Mouse (Mus musculus) cerebellum, adult (tissue): Measurements from ENCODE around the gene Hoxd12.

Experiments
- ATAC-seq: cut with Nextera tagmentation; 2 replicates; pipeline ENCODE4 v1.9.2; 2017; ENCODE audit warnings: mild to moderate bottlenecking, moderate library complexity, mixed read lengths; ENCODE audit not compliant: insufficient number of reproducible peaks, low FRiP score, low TSS enrichment

The Hoxd12 gene

GRCm38 (mm10) chr2:74679980-74680379, 5.2 kb downstream of the Hoxd12 start:
- no peak for ATAC-seq

DNA sequence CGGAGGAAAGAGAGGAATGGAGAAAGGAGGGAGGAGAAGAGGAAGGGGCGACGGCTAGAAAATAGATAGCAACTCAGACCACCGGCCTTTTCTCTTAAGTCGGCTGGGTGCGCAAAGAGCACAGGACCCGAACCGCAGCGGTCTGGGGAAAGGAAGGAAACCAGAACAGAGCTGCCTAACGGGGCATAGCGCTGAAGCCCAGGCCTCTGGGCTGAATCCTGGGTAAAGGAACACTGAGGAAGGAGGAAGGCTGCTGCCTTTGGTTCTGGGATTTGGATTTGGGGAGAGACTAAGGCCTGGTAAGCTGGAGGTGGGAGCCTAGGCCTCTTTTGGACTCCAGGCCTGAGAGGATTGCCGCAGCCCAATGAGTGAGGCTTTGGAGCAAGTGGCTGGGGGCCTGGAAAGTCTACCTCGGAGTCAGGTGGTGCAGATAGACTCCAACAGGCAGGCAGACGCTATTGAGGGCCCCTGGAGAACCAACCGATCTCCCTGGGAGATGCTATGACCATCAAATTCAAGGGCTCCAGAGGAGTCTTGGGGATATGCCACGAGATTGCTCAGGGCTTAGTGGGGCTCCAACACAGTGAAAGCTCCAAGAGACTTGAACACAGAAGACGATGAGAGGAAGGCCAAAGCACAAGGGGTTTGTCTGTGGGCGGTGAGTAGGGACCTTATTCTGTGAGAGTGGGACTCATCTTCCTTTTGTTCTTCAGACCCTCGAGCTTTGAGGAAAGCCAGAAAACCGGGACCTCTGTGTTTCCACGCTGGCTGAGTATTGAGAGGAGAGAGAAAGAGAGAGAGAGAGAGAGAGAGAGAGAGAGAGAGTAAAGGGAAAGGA, 6.0 kb downstream of the Hoxd12 start:
- no peak for ATAC-seq

GRCm38 (mm10) chr2:74681594-74682531, 7.0 kb downstream of the Hoxd12 start:
- ATAC-seq: no peak

DNA sequence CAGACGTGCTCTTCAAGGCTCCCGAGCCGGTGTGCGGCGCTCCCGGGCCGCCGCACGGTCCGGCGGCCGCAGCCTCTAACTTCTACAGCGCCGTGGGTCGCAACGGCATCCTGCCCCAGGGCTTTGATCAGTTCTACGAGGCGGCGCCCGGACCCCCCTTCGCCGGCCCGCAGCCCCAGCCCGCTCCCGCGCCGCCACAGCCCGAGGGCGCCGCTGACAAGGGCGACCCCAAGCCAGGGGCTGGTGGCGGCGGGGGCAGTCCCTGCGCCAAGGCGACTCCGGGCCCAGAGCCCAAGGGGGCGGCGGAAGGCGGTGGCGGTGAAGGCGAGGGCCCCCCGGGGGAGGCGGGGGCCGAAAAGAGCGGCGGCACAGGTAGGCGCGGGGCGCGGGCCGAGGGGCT, 8.0 kb downstream of the Hoxd12 start:
- no peak for ATAC-seq

- ATAC-seq: no peak
These were observed 8.7 kb downstream of the Hoxd12 start for GRCm38 (mm10) chr2:74683471-74683951.

- no peak for ATAC-seq
These were observed 9.3 kb downstream of the Hoxd12 start for GRCm38 (mm10) chr2:74684106-74684505.

GRCm38 (mm10) chr2:74685059-74685603, 10.3 kb downstream of the Hoxd12 start:
- no peak for ATAC-seq

DNA sequence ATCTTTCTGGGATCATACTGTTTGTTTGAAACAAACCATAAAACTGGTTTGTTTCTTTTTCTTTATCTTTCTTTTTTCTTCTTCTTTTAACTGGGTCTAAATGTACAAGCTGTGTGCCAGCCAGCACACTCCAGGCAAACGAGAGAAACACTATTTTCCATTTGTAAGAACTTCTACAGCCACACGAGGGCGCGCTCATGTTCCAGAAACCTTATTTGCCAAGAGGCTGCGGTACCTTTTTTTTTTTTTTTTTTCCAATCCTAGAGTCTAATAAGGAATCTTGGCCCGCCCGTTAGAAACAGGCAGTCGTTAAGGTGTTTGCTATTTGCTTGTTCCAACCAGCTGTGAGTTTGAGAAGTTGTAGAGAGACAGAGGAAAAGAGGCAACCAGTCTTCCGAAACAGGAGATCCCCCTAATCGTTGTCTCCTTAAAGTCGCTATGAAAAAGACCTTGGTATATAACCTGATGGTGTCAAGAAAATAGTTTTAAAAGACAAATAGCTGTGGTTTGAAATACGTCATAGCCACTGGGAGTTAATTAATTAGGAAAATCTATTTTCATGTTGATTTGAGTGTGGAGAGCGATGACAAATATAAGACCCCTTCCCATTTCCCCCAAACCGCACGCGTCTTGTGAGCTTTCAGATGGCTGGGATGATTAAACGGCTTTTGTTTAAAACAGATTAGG, 11.6 kb downstream of the Hoxd12 start:
- no peak for ATAC-seq

GRCm38 (mm10) chr2:74686988-74687697, 12.3 kb downstream of the Hoxd12 start:
- ATAC-seq: no peak

GRCm38 (mm10) chr2:74687698-74688555, 13.1 kb downstream of the Hoxd12 start:
- no peak for ATAC-seq

GRCm38 (mm10) chr2:74688795-74689573, 14.2 kb downstream of the Hoxd12 start:
- ATAC-seq: no peak

DNA sequence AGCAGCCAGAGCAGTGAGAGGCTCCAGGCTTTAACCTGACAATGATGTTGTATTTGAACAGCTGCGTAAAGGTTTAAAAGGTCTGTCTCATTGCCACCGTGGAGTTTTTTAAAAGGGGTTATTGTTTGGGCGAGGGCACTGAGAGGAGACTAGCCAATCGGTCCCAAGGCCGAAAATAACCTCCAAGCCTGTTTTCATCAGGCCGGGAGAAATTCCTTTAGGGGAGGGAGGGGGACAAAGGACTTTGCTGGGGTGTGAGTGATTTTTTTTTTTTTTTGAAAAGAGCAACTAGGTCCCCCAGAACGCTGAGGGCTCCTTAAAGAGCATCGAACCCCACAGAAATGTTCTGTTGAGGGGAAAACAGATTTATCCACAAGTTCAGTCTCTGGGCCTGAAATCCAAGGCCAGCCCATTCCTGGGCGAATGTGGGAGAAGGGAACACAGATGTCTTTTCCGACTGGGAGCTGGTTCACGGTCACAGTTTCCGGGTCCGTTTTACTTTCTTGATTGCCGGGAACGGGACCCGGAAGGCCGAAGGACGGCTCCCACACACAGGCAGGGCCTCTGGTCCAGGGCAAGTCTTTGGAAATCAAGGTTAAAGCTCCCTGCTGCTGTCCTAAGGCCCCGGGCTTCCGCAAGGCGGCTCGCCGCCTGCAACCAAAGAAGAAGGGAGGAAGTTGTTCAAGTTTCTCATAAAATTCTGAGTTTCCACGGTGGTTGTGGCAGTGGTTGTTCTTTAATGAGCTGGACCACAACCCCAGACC, 14.9 kb downstream of the Hoxd12 start:
- no peak for ATAC-seq

DNA sequence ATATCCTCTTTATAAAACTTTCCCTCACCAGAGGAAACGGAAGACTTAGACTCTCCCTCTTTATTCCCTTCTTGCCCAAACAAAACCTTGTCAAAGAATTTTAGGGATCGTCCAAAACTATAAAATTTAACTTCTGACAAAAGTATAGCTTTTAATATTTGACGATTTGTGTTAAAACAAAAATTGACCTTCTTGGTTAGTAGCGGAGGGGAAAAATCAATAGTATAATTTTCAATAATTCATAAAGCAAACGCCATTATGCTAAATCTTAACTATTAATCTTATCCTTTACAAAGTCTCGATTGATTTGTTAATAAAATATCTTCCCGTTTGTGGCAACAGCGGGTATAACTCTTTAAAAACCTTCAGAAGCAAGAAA, 15.5 kb downstream of the Hoxd12 start:
- no peak for ATAC-seq

DNA sequence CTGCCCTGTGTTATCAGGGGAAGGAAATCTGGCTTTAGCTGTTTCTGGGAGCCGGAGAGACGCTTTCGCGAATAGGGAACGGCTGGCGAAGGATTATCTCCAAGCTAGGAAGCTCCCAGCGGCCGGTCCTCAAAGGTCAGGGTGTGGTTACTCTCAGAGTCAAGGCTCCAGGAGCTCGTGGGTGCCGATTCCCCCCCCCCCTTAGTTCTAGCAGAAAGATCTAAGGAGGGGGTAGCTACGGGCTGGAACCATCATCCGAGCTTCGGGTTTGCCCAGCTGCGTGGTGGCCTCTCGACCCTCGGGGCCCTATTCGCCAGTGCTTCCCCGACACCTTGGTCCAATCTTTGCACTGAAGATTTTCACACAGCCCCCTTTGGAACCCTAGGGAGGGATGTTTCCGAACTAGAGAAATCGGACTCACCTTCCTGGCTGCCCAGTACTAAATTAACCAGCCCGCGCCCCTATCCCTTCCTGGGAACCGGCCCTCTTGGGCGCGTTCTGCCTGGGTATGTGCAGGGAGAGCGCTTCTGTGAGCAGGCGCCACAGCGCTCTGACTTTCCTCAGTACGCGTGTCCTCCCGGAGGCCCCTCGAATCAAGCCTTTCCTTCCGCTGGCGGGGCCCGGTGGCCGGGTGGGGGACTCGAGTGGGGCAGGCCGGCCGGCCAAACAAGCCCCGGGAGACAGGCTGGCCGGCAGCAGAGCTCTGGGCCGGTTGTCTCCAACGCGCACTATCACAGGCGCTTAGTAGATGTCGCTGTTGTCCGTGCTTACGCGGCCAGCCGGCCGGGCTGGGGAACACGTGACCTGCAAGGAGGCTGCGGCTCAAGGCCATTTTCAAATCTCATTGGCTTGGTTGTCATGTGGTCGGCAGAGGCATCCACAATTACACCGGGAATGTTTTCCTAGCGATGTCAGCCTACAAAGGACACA, 16.5 kb downstream of the Hoxd12 start, which contains the start of gene Hoxd10:
Gene Hoxd10 (plus strand): TSS at position 903 of the 930 bp plus-strand sequence.
- no peak for ATAC-seq

- ATAC-seq: no peak
These were observed 17.4 kb downstream of the Hoxd12 start for GRCm38 (mm10) chr2:74691995-74692807.
